Mouse (Mus musculus) embryonic fibroblast, embryonic 13.5 days (primary cell): ENCODE data around the gene Hcn2.

ENCODE experiments used
- CTCF ChIP-seq: IDR thresholded peaks from 2 replicates; pipeline ENCODE4 v1.5.1; 2011; ENCODE audit warnings: mild to moderate bottlenecking, control low read depth, low read length, moderate library complexity, borderline replicate concordance; ENCODE audit not compliant: insufficient read depth
- POLR2A ChIP-seq: IDR thresholded peaks from 2 replicates; pipeline ENCODE4 v1.6.1; 2011; ENCODE audit warnings: low read depth, mild to moderate bottlenecking, control low read depth, low read length, moderate library complexity

- TF ChIP-seq CTCF, result no peak
- no peak for TF ChIP-seq POLR2A
Observed at GRCm38 (mm10) chr10:79717640-79718357, 1.4 kb downstream of the Hcn2 start.
